Comparison of ENCODE assay signal across 1 mouse cellular context in the genomic region with DNA sequence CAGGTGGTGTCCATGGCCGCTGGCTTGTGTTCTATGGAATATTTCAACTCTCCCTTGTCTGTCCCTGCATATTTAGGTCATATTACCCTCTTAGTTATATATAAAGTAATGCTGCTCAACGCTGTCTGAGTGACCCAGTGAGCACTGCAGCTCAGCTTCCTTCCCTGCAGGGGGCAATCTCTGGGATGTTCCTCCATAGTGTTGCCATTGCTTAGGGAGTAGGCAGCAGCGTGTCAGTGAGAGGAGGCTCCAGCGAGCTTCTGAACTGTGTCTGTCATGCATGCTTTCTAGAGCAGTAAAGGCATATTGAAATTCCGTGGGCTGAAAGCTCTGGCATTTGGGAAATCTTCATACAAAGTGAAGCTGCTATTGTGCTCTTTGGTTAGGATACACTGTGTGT.
TF ChIP-seq lines count a peak whose summit lies in the region.

No protein-coding gene starts in this region.

TF ChIP-seq in MEL, 35 proteins besides CTCF, POLR2A, EP300 and RAD21:
- no peak for TF ChIP-seq MXI1 (IDR thresholded peaks at IDR 0.05; ENCODE audit: low read depth, low read length)
- TF ChIP-seq USF1 (IDR thresholded peaks at IDR 0.05; ENCODE audit: low read depth, low read length), result no peak
- TF ChIP-seq MAZ (IDR thresholded peaks at IDR 0.05; ENCODE audit: low read depth, low read length), result no peak
- TF ChIP-seq MAFK (IDR thresholded peaks at IDR 0.05; ENCODE audit: borderline replicate concordance, low read depth, low read length), result no peak
- TF ChIP-seq MEF2A (IDR thresholded peaks at IDR 0.05; ENCODE audit: extremely low read depth, insufficient replicate concordance, low read depth, low read length, poor library complexity, severe bottlenecking), result no peak
- TF ChIP-seq KAT2A (conservative IDR thresholded peaks at IDR 0.05; ENCODE audit: low read depth, low read length), result no peak
- no peak for TF ChIP-seq BHLHE40 (IDR thresholded peaks at IDR 0.05; ENCODE audit: borderline replicate concordance, low read depth, low read length)
- TF ChIP-seq TBP (IDR thresholded peaks at IDR 0.05; ENCODE audit: low read depth, low read length), result no peak
- no peak for TF ChIP-seq CHD1 (IDR thresholded peaks at IDR 0.05; ENCODE audit: low read depth, low read length)
- no peak for TF ChIP-seq ZKSCAN1 (IDR thresholded peaks at IDR 0.05; ENCODE audit: low read depth, low read length)
- TF ChIP-seq NRF1 (IDR thresholded peaks at IDR 0.05; ENCODE audit: insufficient read depth, low read depth, low read length, poor library complexity, severe bottlenecking), result no peak
- TF ChIP-seq RCOR1 (IDR thresholded peaks at IDR 0.05; ENCODE audit: low read depth, low read length), result no peak
TF ChIP-seq in MEL: peak in this region for 0.
